Mouse (Mus musculus) midbrain, embryonic 11.5 days (tissue): ENCODE results near the gene Dpy19l3. TPM values are rescaled to one million over a fixed set of nuclear protein-coding genes. Genes with fewer than 3 reads are reported as not detected.

Source experiments
- ATAC-seq: fragments of 200-750 bp; cut with Nextera tagmentation; 2 replicates; pipeline ENCODE4 v1.8.0; 2017; ENCODE audit warnings: moderate TSS enrichment, moderate library complexity; ENCODE audit not compliant: low FRiP score
- DNase-seq: peaks from one replicate; pipeline ENCODE4 v3.0.0; 2015; ENCODE audit warnings: low spot score; ENCODE audit errors: missing footprints
- H3K27ac ChIP-seq: fragments of 300-500 bp; sonication (generic); 2 replicates; pipeline ENCODE4 v1.5.1; 2014; ENCODE audit warnings: low read depth, low read length
- H3K27me3 ChIP-seq: fragments of 300-500 bp; sonication (generic); 2 replicates; pipeline ENCODE4 v1.6.1; 2014; ENCODE audit warnings: mild to moderate bottlenecking, low read length, moderate library complexity, mixed read lengths; ENCODE audit not compliant: control insufficient read depth, insufficient read depth
- H3K36me3 ChIP-seq: fragments of 300-500 bp; sonication (generic); 2 replicates; pipeline ENCODE4 v1.6.1; 2014; ENCODE audit warnings: mild to moderate bottlenecking, low read length, moderate library complexity, mixed read lengths; ENCODE audit not compliant: control insufficient read depth, insufficient read depth
- H3K4me1 ChIP-seq: fragments of 300-500 bp; sonication (generic); 2 replicates; pipeline ENCODE4 v1.6.1; 2014; ENCODE audit warnings: low read length; ENCODE audit not compliant: control insufficient read depth, insufficient read depth
- H3K4me2 ChIP-seq: fragments of 300-500 bp; sonication (generic); 2 replicates; pipeline ENCODE4 v1.6.1; 2014; ENCODE audit warnings: mild to moderate bottlenecking, moderate library complexity
- H3K4me3 ChIP-seq: fragments of 300-500 bp; sonication (generic); 2 replicates; pipeline ENCODE4 v1.5.1; 2014; ENCODE audit warnings: low read depth, low read length
- H3K9ac ChIP-seq: fragments of 300-500 bp; sonication (generic); 2 replicates; pipeline ENCODE4 v1.6.1; 2014; ENCODE audit warnings: low read length
- H3K9me3 ChIP-seq: fragments of 300-500 bp; sonication (generic); 2 replicates; pipeline ENCODE4 v1.6.1; 2016; ENCODE audit warnings: low read length; ENCODE audit not compliant: control insufficient read depth
- WGBS: fragments of 180-500 bp; shearing (Covaris S2); extraction: QIAGEN DNeasy Blood & Tissue Kit; methylation state at CpG from one replicate; pipeline ENCODE4 v1.1.7; 2014; 5-methylcytosine and 5-hydroxymethylcytosine counted together
- polyA plus RNA-seq: library from polyadenylated mRNA; unstranded; fragments of >200 nt; fragmentation: Nextera tagmentation; extraction: Ambion mirVana; gene quantifications from 2 replicates; pipeline ENCODE4 v1.2.1, GENCODE M21; 2014

Gene Dpy19l3
- polyA plus RNA-seq, 1 experiment from 2014 or later = 37.2 TPM

- H3K9me3 ChIP-seq = no peaks in the 10 kb centered on the region
- no peak overlapping the region for H3K27ac ChIP-seq
- no peak overlapping the region for H3K4me3 ChIP-seq
- WGBS = 39% methylated on average over 14 of the region's 14 CpGs
- ATAC-seq (no peak), DNase-seq (no peak)
- peaks cover 6% of the 10 kb centered on the region; the same call in 1 of the 2 replicates for H3K4me1 ChIP-seq
- no peaks in the 10 kb centered on the region for H3K27me3 ChIP-seq
- H3K9ac ChIP-seq = no peak overlapping the region
- H3K36me3 ChIP-seq = no peaks in the 10 kb centered on the region
- no peak overlapping the region for H3K4me2 ChIP-seq
These were observed 2.5 kb upstream of the Dpy19l3 start for GRCm38 (mm10) chr7:35756510-35757440.

GRCm38 (mm10) chr7:35754886-35755168 is 573 bp upstream of the Dpy19l3 start:
- Histone ChIP-seq H3K27ac (no peak overlapping the region), H3K4me2 (peak overlapping the region; percentile 95), H3K9me3 (no peaks in the 10 kb centered on the region), H3K4me1 (peaks cover 6% of the 10 kb centered on the region; the same call in 1 of the 2 replicates), H3K9ac (peak overlapping the region; percentile 81), H3K4me3 (peak overlapping the region; percentile 87), H3K36me3 (peaks cover 3% of the 10 kb centered on the region; the same call in 1 of the 2 replicates), H3K27me3 (no peaks in the 10 kb centered on the region)
- DNase-seq = no peak
- 72% methylated on average over 4 of the region's 4 CpGs for WGBS
- no peak for ATAC-seq

- H3K9ac ChIP-seq = peak overlapping the region; percentile 81
- H3K36me3 ChIP-seq = peaks cover 3% of the 10 kb centered on the region
- H3K4me3 ChIP-seq = peak overlapping the region; percentile 87
- H3K4me2 ChIP-seq = peak overlapping the region; percentile 95
- peak; percentile 30; the same call in 1 of the 2 replicates for ATAC-seq
- no peak for DNase-seq
- H3K4me1 ChIP-seq = peaks cover 6% of the 10 kb centered on the region; the same call in 1 of the 2 replicates
- no peaks in the 10 kb centered on the region for H3K27me3 ChIP-seq
- H3K9me3 ChIP-seq = no peaks in the 10 kb centered on the region
- H3K27ac ChIP-seq = no peak overlapping the region; the same call in 1 of the 2 replicates
- 5% methylated on average over 15 of the region's 15 CpGs for WGBS
These were observed 778 bp downstream of the Dpy19l3 start for GRCm38 (mm10) chr7:35753319-35754032.

- Histone ChIP-seq H3K9me3 (no peaks in the 10 kb centered on the region), H3K36me3 (peaks cover 5% of the 10 kb centered on the region), H3K27ac (no peak overlapping the region), H3K9ac (no peak overlapping the region), H3K4me1 (peaks cover 9% of the 10 kb centered on the region; the same call in 1 of the 2 replicates), H3K27me3 (no peaks in the 10 kb centered on the region), H3K4me2 (no peak overlapping the region), H3K4me3 (no peak overlapping the region)
- 95% methylated on average over 9 of the region's 9 CpGs for WGBS
- no peak for ATAC-seq
- no peak for DNase-seq
These were observed 3.4 kb downstream of the Dpy19l3 start for GRCm38 (mm10) chr7:35750873-35751272.

GRCm38 (mm10) chr7:35747397-35747964 is 6.8 kb downstream of the Dpy19l3 start:
- no peak overlapping the region for H3K4me3 ChIP-seq
- H3K27ac ChIP-seq = peak overlapping the region; percentile 41; the same call in 1 of the 2 replicates
- H3K9ac ChIP-seq = no peak overlapping the region
- H3K27me3 ChIP-seq = no peaks in the 10 kb centered on the region
- ATAC-seq (peak; percentile 88), DNase-seq (peak; percentile 90)
- 0 out of 2 replicates have a peak, but pooled peaks cover 3% of the 10 kb centered on the region for H3K4me1 ChIP-seq
- H3K4me2 ChIP-seq = no peak overlapping the region
- peaks cover 10% of the 10 kb centered on the region for H3K36me3 ChIP-seq
- WGBS = 38% methylated on average over 14 of the region's 14 CpGs
- H3K9me3 ChIP-seq = no peaks in the 10 kb centered on the region

- Histone ChIP-seq H3K27me3 (no peaks in the 10 kb centered on the region), H3K27ac (peak overlapping the region; percentile 41; the same call in 1 of the 2 replicates), H3K4me2 (no peak overlapping the region), H3K9me3 (no peaks in the 10 kb centered on the region), H3K4me3 (no peak overlapping the region), H3K36me3 (peaks cover 10% of the 10 kb centered on the region), H3K9ac (no peak overlapping the region), H3K4me1 (0 out of 2 replicates have a peak, but pooled peaks cover 3% of the 10 kb centered on the region)
- 75% methylated on average over 12 of the region's 12 CpGs for WGBS
- DNase-seq (peak; percentile 82), ATAC-seq (no peak)
These were observed 7.4 kb downstream of the Dpy19l3 start for GRCm38 (mm10) chr7:35746686-35747396.

GRCm38 (mm10) chr7:35745281-35745702 is 9.0 kb downstream of the Dpy19l3 start:
- H3K27ac ChIP-seq = no peak overlapping the region
- H3K36me3 ChIP-seq = peaks cover 8% of the 10 kb centered on the region
- 0 out of 2 replicates have a peak, but pooled peaks cover 3% of the 10 kb centered on the region for H3K4me1 ChIP-seq
- DNase-seq (no peak), ATAC-seq (no peak)
- H3K27me3 ChIP-seq = no peaks in the 10 kb centered on the region
- H3K9ac ChIP-seq = no peak overlapping the region
- no peaks in the 10 kb centered on the region for H3K9me3 ChIP-seq
- 90% methylated on average over 6 of the region's 6 CpGs for WGBS
- H3K4me3 ChIP-seq = no peak overlapping the region
- H3K4me2 ChIP-seq = no peak overlapping the region

GRCm38 (mm10) chr7:35744771-35745170 is 9.5 kb downstream of the Dpy19l3 start:
- no peak for DNase-seq
- Histone ChIP-seq H3K4me1 (0 out of 2 replicates have a peak, but pooled peaks cover 3% of the 10 kb centered on the region), H3K27me3 (no peaks in the 10 kb centered on the region), H3K36me3 (peaks cover 8% of the 10 kb centered on the region), H3K4me2 (no peak overlapping the region), H3K9me3 (no peaks in the 10 kb centered on the region), H3K27ac (no peak overlapping the region), H3K4me3 (no peak overlapping the region), H3K9ac (no peak overlapping the region)
- ATAC-seq = no peak
- 94% methylated on average over 9 of the region's 9 CpGs for WGBS
